In genomic region chr5:30712441-30713298, GRCm38 (mm10) we compare ENCODE assay signal across 8 mouse cellular contexts. TPM values are rescaled to one million over a fixed set of nuclear protein-coding genes. Genes with fewer than 3 reads are reported as not detected.
A peak's percentile ranks its signal among the peaks of the same experiment; 100 is the strongest.
DNase-seq lines count a peak whose midpoint lies in the region; ATAC-seq lines count a peak whose summit lies in the region.

No protein-coding gene starts in this region.

- peaks cover 84% of the 10 kb centered on the region for H3K27me3 ChIP-seq in heart, embryonic 13.5 days (replicated peaks)
- H3K27me3 ChIP-seq in neural tube, embryonic 13.5 days, result no peaks in the 10 kb centered on the region; the same call in none of the 2 replicates

- no peak overlapping the region for H3K27ac ChIP-seq in heart, embryonic 13.5 days (replicated peaks)
- H3K27ac ChIP-seq in neural tube, embryonic 13.5 days (replicated peaks), result peak overlapping the region; percentile 95

- ATAC-seq in heart, embryonic 13.5 days (ENCODE audit: extremely low read depth, insufficient number of reproducible peaks, low FRiP score, low TSS enrichment), result no peak
- ATAC-seq in neural tube, embryonic 13.5 days (ENCODE audit: low read depth), result peak; percentile 68

- H3K4me3 ChIP-seq in heart, embryonic 13.5 days, result peak overlapping the region; percentile 57
- H3K4me3 ChIP-seq in neural tube, embryonic 13.5 days, result peak overlapping the region; percentile 87

- no peaks in the 10 kb centered on the region for H3K36me3 ChIP-seq in heart, embryonic 13.5 days
- H3K36me3 ChIP-seq in neural tube, embryonic 13.5 days, result 0 out of 2 replicates have a peak, but pooled peaks cover 5% of the 10 kb centered on the region

- H3K4me2 ChIP-seq in heart, embryonic 13.5 days, result peak overlapping the region; percentile 82
- peak overlapping the region; percentile 76 for H3K4me2 ChIP-seq in neural tube, embryonic 13.5 days

- WGBS in heart, embryonic 13.5 days, result under 1% methylated on average over 42 of the region's 43 CpGs
- WGBS in neural tube, embryonic 13.5 days, result under 1% methylated on average over 43 of the region's 43 CpGs

- peak overlapping the region; percentile 77 for H3K9ac ChIP-seq in heart, embryonic 13.5 days
- peak overlapping the region; percentile 95 for H3K9ac ChIP-seq in neural tube, embryonic 13.5 days

- no peaks in the 10 kb centered on the region for H3K9me3 ChIP-seq in heart, embryonic 13.5 days
- no peaks in the 10 kb centered on the region for H3K9me3 ChIP-seq in neural tube, embryonic 13.5 days

- peak; percentile 4 for DNase-seq in adrenal gland, postnatal 25 days
- no peak for DNase-seq in adrenal gland, postnatal 14 days
- peak; percentile 26 for DNase-seq in urinary bladder, adult 2 months (ENCODE audit: low spot score)
- DNase-seq in urinary bladder, postnatal 25 days (ENCODE audit: low spot score), result no peak
- DNase-seq in left cerebral cortex, postnatal 4 days, result peak; percentile 64
- DNase-seq in spleen, adult 18-20 months, result no peak

- H3K4me1 ChIP-seq in heart, embryonic 13.5 days, result peaks cover 33% of the 10 kb centered on the region
- H3K4me1 ChIP-seq in neural tube, embryonic 13.5 days (replicated peaks), result peaks cover 44% of the 10 kb centered on the region

- intact Hi-C loops in left cerebral cortex, postnatal 4 days (cut with DNase I), result loop anchor here (5.0 kb wide), 1 partner anchor 85 kb away; no protein-coding TSS in a partner anchor

RNA-seq across cellular contexts. Expression of gene Dpysl5, which starts 1.3 kb away (rescaled TPM):
- total RNA-seq in adrenal gland, postnatal 25 days (2021), result 0.57 and 1.3 TPM in 2 replicates
- total RNA-seq in adrenal gland, postnatal 14 days (2021), result 1.4 and 4.5 TPM in 2 replicates
- 0.28 and 0.35 TPM in 2 replicates for polyA plus RNA-seq in urinary bladder, adult 2 months (2012; rRNA removed)
- polyA plus RNA-seq in heart, embryonic 13.5 days (2015; fragmentation: Nextera tagmentation; extraction: Ambion mirVana), result 2.4 and 3.8 TPM in 2 replicates
- total RNA-seq in left cerebral cortex, postnatal 4 days (2021), result 100 to 1,000 TPM; 797 to 798 TPM
- polyA plus RNA-seq in neural tube, embryonic 13.5 days (2015; fragmentation: Nextera tagmentation; extraction: Ambion mirVana), result 176 and 184 TPM in 2 replicates

RNA-seq across cellular contexts. Expression of gene Cenpa, which starts 46.1 kb away (rescaled TPM):
- total RNA-seq in adrenal gland, postnatal 25 days (2021), result 15.1 and 19.2 TPM in 2 replicates
- 39.0 and 39.1 TPM in 2 replicates for total RNA-seq in adrenal gland, postnatal 14 days (2021)
- 7.9 and 9.9 TPM in 2 replicates for polyA plus RNA-seq in urinary bladder, adult 2 months (2012; rRNA removed)
- 259 TPM in 2 replicates for polyA plus RNA-seq in heart, embryonic 13.5 days (2015; fragmentation: Nextera tagmentation; extraction: Ambion mirVana)
- total RNA-seq in left cerebral cortex, postnatal 4 days (2021), result 10 to 100 TPM; 13.8 to 14.0 TPM
- polyA plus RNA-seq in neural tube, embryonic 13.5 days (2015; fragmentation: Nextera tagmentation; extraction: Ambion mirVana), result 60.2 and 69.1 TPM in 2 replicates

Comparison
In these comparisons a context has a peak if more than half of its experiments do, and no peak if none do; other contexts are left out.
1. DNase-seq: peak in adrenal gland, postnatal 25 days (single experiment), urinary bladder, adult 2 months (single experiment) and left cerebral cortex, postnatal 4 days (single experiment); none in adrenal gland, postnatal 14 days (single experiment), urinary bladder, postnatal 25 days (single experiment) and spleen, adult 18-20 months (0 of 2).
2. RNA of gene Dpysl5, which starts 1.3 kb away (total RNA-seq): 797 to 798 TPM in left cerebral cortex, postnatal 4 days; 1.4 to 4.5 TPM in adrenal gland, postnatal 14 days and 0.57 to 1.3 TPM in adrenal gland, postnatal 25 days; every median in the first group is over 100 times any median in the second.